Mouse (Mus musculus) lung, adult 2 months (tissue): ENCODE data around the gene Ehd1.

ENCODE experiments used
- CTCF ChIP-seq: fragments of 200-500 bp; IDR thresholded peaks from 2 replicates; pipeline ENCODE4 v1.5.1; 2011; ENCODE audit warnings: mild to moderate bottlenecking, low read length, control low read depth; ENCODE audit not compliant: insufficient read depth
- POLR2A ChIP-seq: fragments of 200-500 bp; IDR thresholded peaks from 2 replicates; pipeline ENCODE4 v1.6.1; 2011; ENCODE audit warnings: low read depth, mild to moderate bottlenecking, control low read depth, low read length, borderline replicate concordance; ENCODE audit errors: extremely low read depth

DNA sequence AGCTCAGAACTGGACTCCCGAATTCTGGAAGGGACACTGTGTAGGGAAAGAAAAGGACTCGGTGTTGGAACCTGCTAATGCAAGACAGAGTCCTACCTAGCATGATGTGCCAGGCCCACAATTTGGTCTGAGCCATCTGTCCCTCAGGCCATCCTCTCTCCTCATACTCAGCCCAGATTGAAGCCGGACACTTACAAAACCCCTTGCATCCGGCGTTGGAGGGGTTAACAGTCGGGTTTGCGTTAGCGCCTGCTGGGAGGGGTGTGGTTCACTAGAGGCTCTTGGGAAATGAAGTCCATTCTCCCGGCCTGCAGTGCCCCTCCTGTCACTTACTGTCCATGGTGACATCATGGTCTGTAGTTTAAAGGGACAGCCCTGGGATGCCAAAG, 40.5 kb upstream of the Ehd1 start:
- TF ChIP-seq CTCF, result no peak
- no peak; the same call in 1 of the 2 replicates for TF ChIP-seq POLR2A
